Mouse (Mus musculus) brain, embryonic 14.5 days (tissue): ENCODE measurements around the gene Srsf9.

Experiments
- CTCF ChIP-seq: fragments of 200-500 bp; IDR thresholded peaks from 2 replicates; pipeline ENCODE4 v1.5.1; 2012; ENCODE audit warnings: inconsistent platforms, mild to moderate bottlenecking, moderate library complexity, borderline replicate concordance; ENCODE audit not compliant: insufficient read depth, insufficient read length; ENCODE audit errors: extremely low read depth
- POLR2A ChIP-seq: fragments of 200-500 bp; IDR thresholded peaks from 2 replicates; pipeline ENCODE4 v1.6.1; 2012; ENCODE audit warnings: mild to moderate bottlenecking, inconsistent platforms, borderline replicate concordance; ENCODE audit not compliant: poor library complexity, insufficient read depth, insufficient read length, severe bottlenecking; ENCODE audit errors: extremely low read depth

DNA sequence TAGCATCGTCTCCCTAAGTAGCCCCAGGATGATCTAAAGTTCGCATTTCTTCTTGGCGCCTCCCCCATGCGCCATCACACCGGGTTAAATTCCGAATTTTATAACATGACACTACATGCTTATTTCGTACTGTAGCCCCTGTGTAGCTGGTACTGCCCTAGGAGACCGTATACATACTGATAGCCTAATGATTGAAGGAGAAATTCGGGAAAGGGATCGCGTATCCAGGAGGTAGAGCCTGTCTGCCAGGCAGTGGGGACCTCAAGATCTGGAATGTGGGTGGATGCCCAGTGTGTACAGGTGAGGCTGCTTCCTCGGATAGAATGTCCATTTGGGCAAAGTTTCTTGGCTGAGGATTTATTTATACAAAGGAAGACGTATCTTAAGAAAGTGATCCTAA is 25.4 kb upstream of the Srsf9 start:
- TF ChIP-seq CTCF (no peak), POLR2A (no peak)
